Mouse (Mus musculus): ENCODE measurements at regions not wholly inside any gene's neighbourhood (a gene's known extent, or its start where the extent isn't known, plus 50 kb on each side); places are given as distances from the start of the nearest gene placed in this dataset.

GRCm38 (mm10) chr7:89088141-89088540, 315.9 kb downstream of the Tmem135 start:
- TF ChIP-seq CTCF (IDR thresholded peaks at IDR 0.05; ENCODE audit: extremely low read depth, insufficient read length, insufficient replicate concordance, low read depth, low read length) (no peak), POLR2A (IDR thresholded peaks at IDR 0.05; ENCODE audit: low read depth, low read length) (no peak)
